Mouse (Mus musculus): ENCODE results near the gene T2.

DNA sequence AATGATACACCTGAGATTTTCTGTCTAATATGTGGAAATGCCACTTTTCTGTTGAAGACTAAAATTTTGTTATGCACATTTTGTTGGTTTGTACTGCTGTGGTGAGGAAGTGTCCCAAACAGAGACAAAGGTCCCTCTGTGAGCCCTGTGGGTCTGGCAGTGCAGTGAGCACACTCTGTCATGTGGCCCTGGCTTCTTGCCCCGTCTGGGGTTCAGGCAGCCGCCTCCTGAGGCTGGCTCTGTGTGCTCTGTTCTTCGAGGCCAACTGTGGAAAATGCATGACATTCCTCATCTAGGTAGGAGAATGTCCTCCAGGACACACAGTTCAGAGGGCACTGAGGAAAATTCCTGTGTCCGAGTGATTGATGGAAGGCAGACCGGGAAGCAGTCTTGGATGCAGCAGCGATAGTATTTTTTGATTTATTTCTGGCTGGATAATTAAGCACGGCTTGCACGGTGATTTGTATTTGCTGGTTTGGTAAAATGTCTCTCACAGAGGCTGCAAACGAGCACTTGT, 91.9 kb downstream of the T2 start:
- TF ChIP-seq CTCF (IDR thresholded peaks at IDR 0.05; ENCODE audit: low read depth, low read length), result no peak
- no peak for TF ChIP-seq POLR2A (IDR thresholded peaks at IDR 0.05; ENCODE audit: insufficient read depth, low read length)

All from ES-Bruce4 (cell line).